Mouse (Mus musculus): ENCODE data around the gene Kif1b.
"Not testable (repeated sequence)": the region's sequence is repeated elsewhere in the genome, so short reads cannot be mapped to it uniquely, and the experiment has no call there.

The Kif1b gene

DNA sequence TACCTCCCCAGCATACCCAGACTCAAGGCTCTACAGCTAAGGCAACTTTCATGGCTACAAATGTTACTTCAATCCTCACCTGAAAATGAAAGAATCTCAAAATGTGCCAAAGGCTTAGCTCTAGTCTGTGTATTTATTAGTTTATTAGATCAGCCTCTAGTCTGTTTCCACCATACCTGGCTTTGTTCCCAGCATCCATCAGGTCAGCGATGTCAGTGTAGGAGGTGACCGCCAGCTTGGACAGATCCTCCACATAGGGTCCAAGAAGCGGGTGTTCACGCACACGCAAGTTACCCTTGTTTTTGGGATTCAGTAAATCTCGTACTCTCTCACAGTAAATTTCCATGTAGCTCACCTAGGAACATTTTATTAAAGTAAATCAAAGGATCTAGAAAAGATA, 37.0 kb downstream of the Kif1b start:
- DNase-seq (ENCODE audit: low spot score), result no peak

DNA sequence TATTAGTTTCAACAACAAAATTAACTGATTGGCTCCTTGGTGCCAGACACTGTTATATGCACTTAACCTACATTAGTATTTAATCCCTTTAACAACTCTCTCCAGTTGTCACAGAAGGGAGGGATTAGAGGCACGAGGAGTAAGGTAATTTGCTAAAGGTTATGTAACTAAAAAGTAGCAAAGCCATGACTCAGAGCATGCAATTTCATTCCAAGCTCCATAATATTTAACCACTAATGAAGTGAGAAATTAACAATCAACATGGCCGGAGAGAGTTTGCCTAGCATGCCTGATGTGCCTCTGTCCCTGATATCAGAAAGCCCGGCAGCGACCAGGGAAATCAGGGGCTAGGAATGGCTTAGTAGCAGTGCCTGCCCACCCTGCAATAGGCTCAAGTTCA, 38.5 kb downstream of the Kif1b start:
- no peak for DNase-seq (ENCODE audit: low spot score)

DNA sequence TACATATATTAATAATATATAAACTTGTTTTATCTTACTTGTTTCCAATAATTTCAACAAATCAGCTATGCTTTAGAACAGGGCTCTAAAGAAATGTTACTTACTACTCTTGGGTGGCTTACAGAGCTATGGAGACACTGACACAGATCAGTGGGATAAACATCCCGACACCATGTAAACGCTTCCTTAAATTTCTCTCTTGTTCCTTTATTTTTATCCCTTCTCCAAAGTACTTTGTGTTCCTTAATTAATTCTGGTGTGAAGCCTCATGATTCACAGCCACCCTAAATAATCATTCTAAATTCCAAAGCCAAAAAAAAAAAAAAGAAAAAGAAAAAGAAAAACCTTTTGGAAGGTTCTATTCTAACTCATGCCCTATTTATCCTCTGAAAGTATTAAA, 42.6 kb downstream of the Kif1b start:
- no peak for DNase-seq (ENCODE audit: low spot score)

DNA sequence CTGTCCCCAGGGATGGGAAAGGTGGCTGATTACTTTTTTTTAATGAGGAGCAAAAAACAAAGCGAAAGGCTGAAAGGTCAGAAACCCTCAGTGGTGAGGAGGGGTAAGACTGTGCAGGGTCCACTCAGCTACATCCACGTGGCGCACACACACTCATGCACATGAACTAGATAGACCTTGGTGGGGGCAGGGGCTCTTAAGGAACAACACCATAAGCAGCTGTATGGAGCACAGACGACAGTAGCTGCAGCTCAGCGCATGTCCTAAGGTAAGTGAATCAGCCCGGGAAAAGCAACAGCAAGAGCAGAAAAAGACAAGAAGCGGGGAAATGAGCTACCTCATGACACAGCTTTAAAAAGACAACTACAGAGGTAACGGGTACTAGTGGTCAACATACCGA, 44.3 kb downstream of the Kif1b start:
- no peak for DNase-seq (ENCODE audit: low spot score)

DNA sequence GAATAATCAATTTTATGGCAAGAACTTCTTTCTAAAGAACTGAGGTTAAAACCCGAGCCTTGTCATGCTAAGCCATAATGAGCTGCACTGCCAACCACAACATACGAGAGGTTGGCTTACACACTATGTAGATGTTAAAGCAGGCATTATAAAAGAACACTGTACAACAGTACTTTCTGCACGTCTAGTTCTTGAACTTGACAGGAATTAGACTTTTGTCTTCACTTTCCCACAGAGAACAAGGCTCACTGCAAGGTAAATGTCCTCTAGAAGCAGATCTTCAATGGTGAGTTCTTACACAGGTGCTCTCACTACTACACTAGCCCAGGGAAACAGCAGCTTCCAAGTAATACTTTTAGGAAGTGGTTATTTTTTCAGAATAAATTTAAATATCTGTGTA, 46.0 kb downstream of the Kif1b start:
- DNase-seq (ENCODE audit: low spot score), result no peak

DNA sequence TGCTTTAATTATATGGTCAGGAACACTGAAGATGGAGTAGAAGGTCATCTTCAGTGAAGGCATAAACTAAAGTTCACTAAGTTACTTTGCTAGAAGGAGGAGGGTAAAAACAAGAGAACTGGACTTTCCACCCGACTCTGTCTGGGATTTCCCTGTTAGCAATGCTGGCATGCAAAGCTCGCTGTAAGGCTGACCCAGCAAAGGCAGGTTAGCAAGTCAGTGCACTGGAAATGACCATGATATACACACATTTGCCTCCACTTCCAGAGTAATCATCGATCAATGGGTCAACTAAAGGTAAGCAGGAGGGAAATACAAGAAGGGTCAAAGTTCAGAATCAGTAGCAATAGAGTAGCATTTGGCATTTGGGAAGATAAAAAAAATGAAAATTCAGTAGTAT, 46.6 kb downstream of the Kif1b start:
- no peak for DNase-seq (ENCODE audit: low spot score)

DNA sequence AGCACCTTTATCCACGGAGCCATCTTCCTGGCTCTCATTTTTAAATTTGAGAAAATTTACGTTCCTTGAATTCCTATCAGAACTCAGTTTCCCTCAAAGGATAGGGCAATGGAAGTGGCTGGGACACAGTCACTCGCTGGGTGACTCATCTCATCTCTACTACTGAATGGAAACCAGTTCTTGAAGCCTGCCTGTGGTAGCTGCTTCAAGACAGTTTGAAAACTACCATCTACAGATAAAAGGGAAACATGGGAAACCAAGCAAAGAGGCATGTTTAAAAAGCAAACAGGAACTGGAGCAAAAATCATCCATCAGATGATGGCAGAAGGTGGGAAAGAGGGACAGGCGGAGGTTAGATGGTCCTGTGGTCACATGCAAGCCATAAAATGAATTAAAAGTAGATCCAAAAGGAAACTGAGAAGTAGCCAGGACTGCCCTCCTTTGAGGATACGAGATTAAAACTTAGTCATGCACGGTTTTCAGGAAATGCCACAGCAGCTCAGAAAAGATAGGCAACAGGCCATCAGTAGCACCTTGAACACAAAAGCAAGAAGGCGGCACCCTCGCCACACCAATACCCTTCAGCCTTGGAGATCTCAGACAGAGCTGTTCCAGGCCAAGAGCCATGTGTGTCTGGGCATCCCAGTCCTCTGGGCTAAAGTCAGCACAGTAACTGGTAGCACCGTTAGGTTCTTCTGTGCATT, 48.0 kb downstream of the Kif1b start:
- no peak for DNase-seq (ENCODE audit: low spot score)

DNA sequence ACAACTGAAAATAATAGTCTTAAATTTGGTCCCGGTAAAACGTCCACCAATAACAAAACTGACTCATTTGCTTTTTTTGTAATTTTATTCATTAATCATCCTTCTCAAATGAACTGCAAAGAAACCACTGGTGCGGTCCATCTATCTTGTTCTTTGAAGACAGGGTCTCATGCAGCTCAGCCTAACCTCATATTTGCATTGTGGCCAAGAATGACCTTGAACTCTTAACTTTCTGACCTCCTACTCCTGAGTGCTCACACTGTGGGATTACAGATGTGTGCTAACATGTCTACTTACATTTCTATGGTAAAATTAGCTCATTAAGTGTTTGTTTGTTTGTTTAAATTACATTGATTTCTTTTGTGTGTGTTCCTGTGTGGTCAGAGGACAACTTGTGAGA, 48.6 kb downstream of the Kif1b start:
- no peak for DNase-seq (ENCODE audit: low spot score)

DNA sequence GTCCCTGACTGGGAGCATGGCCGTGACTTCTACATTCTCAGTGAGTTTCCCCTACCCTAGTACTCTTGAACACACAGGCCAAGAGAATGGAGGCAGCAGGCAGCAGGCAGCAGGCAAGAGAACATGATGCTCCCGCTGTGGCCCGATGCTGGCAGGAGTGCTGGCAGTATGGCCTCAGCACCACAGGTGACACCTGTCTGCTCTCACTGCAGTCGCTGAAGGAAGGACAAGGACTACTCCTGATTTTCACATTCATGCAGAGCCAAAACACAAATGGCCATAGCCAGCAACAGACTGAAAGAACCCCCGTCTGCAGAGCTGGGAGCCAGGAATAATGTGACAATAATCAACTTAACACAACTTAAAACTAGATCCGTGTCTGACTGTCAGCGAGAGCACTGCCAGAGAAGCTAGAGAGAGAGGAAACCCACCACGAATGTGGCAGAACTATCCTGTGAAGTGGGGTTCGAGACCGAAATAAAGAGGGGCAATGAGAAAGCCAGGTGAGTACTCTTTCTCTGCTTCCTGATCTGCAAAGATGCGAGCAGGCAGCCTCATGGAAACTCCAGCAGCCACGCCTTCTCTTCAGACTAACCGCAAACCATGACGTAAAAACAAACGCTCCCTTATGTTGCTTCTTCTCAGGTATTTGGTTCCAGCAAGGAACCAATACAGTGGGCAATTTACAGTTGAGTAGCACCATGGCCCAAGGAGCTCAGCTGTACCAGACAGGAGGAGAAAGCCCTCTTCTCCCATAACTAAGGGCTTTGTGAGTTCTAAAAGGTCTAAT, 50.8 kb downstream of the Kif1b start:
- DNase-seq (ENCODE audit: low spot score), result no peak

DNA sequence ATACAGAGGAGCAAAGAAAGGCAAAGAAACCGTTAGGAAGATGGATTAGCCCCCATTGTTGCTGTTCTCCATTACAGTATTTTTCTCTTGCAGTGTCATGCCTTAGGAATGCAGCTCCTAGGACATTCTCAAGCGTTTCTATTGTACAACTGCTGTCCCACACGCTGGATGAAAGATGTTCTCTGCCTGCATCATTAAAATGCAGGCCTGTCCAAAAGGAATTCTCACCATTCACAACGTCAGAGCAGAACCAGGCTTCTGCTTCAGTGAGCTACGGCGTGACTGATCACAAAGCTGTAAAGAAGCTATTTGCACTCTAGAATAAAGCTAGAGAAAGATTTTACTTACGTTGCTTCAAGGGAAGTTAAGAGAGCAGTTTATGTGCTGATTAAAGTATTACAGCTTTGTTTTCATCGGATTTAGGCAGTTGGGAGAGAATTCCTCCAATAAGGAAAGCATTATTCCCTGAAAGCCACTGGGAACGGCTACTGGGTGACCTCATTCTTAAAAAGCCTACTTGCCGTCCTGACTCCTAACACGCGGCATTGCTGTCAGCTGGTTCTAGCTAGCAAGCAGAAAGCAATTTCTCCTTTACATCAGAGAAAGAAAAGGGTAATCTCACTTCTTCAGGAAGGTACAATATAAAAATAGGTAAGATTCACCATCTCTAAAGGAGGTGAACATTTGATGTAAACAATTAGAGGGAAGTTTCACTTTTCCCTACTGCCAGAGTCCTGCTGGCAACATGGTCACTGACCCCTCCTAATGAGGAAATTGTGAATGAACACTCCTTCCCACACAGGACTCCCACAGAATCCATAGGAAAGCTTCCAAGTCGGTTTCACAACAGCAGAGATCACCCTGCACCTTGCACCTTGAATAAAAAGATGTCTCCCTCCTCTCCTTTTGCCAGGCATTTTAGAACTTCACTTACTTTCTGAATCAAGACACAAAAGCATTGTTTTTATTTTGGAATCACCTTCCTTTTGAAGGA, 51.9 kb downstream of the Kif1b start:
- DNase-seq (ENCODE audit: low spot score), result no peak

DNA sequence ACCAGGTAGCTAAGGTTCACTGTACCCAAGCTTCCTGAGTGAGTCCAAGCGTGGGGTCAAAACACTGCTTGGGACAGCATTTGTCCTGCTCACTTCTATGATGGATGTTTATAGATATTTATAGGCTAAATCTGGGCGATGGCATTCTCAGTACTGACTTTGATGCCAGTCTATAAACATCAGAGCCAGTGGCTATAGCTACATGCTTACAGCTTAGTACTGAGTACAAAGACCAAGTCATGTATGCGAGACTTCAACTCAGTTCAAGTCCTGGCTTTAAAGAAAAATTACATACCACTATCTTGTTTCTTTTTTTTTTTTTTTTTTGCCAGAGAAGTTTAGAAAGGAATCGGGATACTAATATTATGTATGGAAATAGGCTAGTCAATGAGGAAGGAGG, 52.7 kb downstream of the Kif1b start:
- no peak for DNase-seq (ENCODE audit: low spot score)

DNA sequence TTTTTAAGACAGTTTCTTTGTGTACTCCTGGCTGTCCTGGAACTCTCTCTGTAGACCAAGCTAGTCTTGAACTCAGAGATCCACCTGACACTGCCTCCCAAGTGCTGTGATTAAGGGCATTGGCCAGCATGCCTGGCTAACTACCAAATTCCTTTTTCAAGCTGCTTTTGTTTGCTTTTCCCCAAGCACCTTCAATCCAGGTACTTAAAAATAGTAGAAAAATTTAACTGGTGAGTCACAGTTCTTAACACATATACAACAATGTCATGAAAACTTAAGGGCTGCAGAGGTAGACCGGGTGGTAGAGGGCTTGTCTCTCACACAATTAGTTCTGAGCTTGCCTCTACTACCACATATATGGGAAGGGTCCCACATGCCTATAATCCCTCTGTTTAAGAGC, 58.2 kb downstream of the Kif1b start:
- DNase-seq (ENCODE audit: low spot score), result no peak

DNA sequence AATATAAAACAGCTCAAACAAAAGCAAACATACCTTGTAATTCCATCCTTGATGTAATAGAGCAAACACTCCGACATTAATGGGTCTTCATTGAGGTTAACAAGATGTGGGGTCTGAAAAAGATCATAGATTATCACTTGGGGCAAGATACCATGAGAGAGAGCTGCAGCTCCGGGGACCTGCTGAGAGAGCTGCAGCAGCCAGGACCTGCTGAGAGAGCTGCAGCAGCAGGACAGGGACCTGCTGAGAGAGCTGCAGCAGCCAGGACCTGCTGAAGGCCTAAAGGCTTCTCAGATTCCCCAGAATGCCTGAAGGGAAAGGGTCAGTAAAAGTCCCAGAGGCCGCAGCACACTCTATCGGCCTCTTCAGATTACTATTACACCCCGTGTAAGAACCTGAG, 59.7 kb downstream of the Kif1b start:
- no peak for DNase-seq (ENCODE audit: low spot score)

DNA sequence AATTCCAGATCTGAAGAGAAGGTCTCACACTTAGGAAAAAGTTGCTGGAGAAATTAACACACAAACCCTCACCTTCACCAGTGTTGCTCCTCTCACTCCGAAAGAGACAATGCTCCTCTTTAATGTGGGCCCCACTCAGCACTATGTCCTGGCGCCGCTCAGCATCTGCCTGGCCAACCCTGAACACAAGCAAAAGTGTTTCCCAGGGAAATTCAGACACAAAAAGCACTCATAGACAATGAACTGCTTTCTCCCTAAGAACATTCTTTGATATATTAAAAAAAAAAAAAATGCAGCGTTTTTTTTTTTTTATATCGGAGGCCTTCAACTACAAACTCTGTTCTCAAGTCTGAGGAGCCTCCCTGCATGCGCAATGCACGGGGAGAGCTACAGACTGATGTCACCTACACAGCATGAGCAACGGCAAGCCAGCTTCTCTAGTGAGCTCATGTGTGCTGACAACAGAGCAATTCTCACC, 60.3 kb downstream of the Kif1b start:
- DNase-seq (ENCODE audit: low spot score), result no peak

DNA sequence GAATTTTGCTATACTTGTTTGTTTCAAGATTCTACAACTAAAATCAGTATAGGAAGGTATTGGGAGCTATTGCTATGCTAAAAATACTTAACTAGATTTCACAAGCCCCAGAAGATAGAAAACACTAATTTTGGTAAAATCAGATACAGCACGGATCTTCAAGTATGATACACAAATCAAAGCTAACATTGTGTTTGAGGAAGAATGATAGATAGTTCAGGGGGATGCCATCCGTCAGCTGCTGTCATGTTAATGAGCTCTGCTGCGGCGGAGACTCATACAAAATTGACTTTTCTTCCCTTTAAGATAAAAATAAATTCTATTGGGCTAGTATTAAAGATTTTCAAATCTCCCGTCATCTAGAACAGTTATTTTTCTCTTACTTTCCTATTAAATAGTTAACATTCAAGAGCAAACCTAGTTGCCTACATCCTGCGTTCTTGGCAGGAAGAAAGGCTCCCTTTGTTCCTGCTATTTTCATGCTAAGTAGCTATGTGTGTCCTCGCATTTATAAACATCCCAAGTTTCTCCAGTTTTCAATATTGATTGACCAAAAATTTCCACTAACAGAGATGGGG, 60.8 kb downstream of the Kif1b start:
- no peak for DNase-seq (ENCODE audit: low spot score)

DNA sequence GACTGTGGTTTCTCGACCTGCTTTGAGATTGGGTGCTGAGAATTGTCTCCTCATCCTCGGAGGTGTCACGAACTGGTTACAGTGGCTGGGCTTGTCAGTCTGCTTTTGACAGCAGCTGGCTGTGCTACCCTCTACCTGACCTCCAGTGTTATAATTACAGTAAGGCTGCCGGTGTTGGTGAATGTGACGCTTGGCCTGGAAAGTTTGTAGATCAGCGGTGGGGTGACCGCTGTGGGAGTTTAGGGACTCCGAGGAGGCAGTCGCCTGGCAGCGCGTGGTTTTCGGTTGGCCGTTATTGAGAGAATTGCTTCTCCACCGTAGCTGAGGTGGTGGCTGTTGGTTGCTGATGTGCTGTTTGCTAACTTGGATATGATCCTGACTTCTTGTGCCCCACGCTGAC, 70.5 kb downstream of the Kif1b start:
- no peak for DNase-seq (ENCODE audit: low spot score)

DNA sequence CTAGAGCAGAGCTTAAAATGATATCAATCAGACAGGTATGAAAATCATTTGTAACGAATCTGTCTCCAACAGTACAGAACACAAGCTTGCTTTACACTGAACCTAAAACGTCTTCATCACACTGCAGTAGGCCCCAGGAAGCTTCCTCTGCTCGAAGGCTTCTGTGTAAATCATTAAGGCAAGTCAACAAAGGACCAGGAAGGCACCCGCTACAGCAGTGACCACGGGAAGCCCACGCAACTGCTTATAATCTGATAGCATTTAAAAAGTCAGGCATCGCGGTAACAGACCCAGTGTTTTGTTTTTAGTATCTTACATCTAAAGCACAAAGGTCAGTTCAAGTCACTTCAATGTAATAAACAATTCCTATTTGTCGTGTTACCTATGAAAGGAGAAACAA, 73.6 kb downstream of the Kif1b start:
- no peak for DNase-seq (ENCODE audit: low spot score)

DNA sequence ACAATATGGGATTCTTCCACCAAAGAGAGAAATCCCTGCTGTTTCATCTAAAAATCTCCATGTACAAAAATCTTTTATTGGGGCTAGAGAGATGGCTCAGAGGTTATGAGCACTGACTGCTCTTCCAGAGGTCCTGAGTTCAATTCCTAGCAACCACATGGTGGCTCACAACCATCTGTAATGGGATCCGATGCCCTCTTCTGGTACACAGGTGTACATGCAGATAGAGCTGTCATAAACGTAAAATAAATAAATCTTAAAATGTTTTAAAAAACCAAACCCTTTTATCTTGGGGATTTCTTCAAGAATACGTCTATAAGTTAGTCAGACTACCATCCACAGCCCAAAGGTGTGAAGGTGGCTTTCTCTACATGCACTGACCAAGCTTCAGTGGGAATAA, 78.8 kb downstream of the Kif1b start:
- DNase-seq (ENCODE audit: low spot score), result not testable (repeated sequence)

DNA sequence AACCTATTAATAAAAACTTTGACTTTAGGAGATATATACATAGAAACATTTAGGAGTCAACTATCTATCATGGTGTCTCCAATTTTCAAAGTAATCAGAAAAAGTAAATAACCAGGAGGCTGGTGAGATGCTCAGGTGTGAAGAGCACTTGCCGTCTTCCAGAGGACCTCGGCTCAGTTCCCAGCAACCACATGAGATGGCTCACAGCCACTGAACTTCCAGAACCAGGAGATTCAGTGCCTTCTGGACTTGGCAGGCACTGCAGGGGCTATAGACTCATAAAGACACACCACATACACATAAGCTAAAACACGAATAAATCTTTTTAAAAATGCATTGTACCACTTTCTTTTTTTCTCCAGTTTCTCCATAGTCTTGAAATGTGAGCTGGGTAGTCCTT, 79.2 kb downstream of the Kif1b start:
- DNase-seq (ENCODE audit: low spot score), result no peak

DNA sequence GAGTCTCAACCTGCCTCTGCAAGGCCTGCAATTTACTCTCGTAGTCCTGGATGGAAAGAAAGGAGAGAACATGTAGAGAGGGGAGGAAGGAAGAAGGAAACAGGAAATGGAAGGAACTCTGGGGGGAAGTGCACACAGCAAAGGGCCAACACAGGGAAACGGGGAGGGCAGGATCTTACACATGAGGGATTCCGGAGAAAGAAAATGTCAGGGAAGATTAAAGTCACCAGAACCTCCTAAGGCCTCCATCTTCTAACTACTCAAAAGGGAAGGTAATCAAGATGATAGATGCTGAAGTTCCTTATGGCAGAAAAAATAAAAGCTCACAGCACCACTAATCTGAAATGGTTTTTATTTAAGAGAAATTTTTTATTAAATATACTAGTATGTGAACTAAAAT, 81.2 kb downstream of the Kif1b start:
- no peak for DNase-seq (ENCODE audit: low spot score)

DNA sequence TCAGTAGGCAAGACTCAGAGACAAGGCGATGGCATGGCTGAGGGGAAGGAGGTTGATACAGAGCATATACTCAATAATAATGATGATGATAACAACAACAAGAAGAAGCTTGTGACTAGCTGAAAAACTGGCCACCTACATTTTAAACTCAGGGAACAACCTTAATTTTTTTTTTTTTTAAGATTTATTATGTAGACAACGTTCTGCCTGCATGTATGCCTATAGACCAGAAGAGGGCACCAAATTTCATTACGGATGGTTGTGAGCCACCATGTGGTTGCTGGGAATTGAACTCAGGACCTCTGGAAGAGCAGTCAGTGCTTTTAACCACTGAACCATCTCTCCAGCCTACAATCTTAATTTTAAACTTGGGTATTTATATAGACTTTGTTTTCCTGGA, 84.0 kb downstream of the Kif1b start:
- no peak for DNase-seq (ENCODE audit: low spot score)

DNA sequence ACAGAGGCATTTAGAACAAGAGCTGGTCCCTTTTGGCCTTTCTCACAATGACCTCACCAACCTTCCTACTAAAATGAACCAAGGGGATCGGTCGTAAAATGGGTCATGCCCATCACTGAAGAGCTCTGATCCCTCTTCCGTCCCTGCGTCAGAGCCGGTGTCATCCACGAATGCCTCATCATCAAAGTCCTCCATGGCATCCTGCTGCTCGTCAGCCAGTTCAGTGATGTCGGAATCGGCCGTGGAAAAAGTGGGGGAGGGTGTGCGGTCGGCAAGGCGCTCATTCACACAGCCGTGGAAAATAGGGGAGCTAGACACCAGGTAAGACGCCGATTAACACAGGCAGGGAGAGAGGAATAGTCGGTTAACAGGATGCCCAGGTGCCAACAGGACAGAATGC, 87.0 kb downstream of the Kif1b start:
- no peak for DNase-seq (ENCODE audit: low spot score)

All from ovary, postnatal 10 days (tissue).